Mouse (Mus musculus) ES-Bruce4 (cell line): ENCODE results near the gene BC048403. TPM values are rescaled to one million over a fixed set of nuclear protein-coding genes. Genes with fewer than 3 reads are reported as not detected.

Experiments used
- H3K27ac ChIP-seq: 2 replicates; pipeline ENCODE4 v1.5.1; 2012; ENCODE audit warnings: low read length, inconsistent platforms; ENCODE audit not compliant: insufficient read depth
- H3K27me3 ChIP-seq: 2 replicates; pipeline ENCODE4 v1.6.1; 2012; ENCODE audit warnings: mild to moderate bottlenecking, low read length, inconsistent platforms; ENCODE audit not compliant: control insufficient read depth, poor library complexity, insufficient read depth, severe bottlenecking
- H3K36me3 ChIP-seq: 2 replicates; pipeline ENCODE4 v1.6.1; 2012; ENCODE audit warnings: inconsistent platforms, mild to moderate bottlenecking, low read length, moderate library complexity; ENCODE audit not compliant: control insufficient read depth, poor library complexity, insufficient read depth, severe bottlenecking
- H3K4me1 ChIP-seq: one replicate; pipeline ENCODE4 v1.8.1; 2011; ENCODE audit warnings: low read length; ENCODE audit not compliant: control insufficient read depth, insufficient read depth
- H3K4me3 ChIP-seq: 2 replicates; pipeline ENCODE4 v1.5.1; 2011; ENCODE audit warnings: low read depth, mild to moderate bottlenecking, low read length
- H3K9ac ChIP-seq: 2 replicates; pipeline ENCODE4 v1.6.1; 2012; ENCODE audit warnings: low read depth, mild to moderate bottlenecking, inconsistent platforms; ENCODE audit not compliant: poor library complexity, severe bottlenecking
- H3K9me3 ChIP-seq: replicated peaks from 2 replicates; pipeline ENCODE4 v1.6.1; 2012; ENCODE audit warnings: mild to moderate bottlenecking, low read length, inconsistent platforms; ENCODE audit not compliant: control insufficient read depth, poor library complexity, insufficient read depth, severe bottlenecking
- CTCF ChIP-seq: IDR thresholded peaks from one replicate; pipeline ENCODE4 v1.8.1; 2011; ENCODE audit warnings: low read depth, low read length
- EP300 ChIP-seq: IDR thresholded peaks from 2 replicates; pipeline ENCODE4 v1.6.1; 2011; ENCODE audit warnings: low read depth, low read length; ENCODE audit not compliant: insufficient read depth
- POLR2A ChIP-seq: IDR thresholded peaks from one replicate; pipeline ENCODE4 v1.8.1; 2011; ENCODE audit warnings: low read length; ENCODE audit not compliant: insufficient read depth
- polyA plus RNA-seq: library from polyadenylated mRNA; stranded (reverse); fragments of >200 nt; gene quantifications from 2 replicates; pipeline ENCODE4 v1.2.4, GENCODE M21; 2011; ENCODE audit warnings: low read depth; ENCODE audit not compliant: missing spikeins, insufficient read depth, insufficient read length

The BC048403 gene
- polyA plus RNA-seq, 1 experiment = 15.9 TPM

DNA sequence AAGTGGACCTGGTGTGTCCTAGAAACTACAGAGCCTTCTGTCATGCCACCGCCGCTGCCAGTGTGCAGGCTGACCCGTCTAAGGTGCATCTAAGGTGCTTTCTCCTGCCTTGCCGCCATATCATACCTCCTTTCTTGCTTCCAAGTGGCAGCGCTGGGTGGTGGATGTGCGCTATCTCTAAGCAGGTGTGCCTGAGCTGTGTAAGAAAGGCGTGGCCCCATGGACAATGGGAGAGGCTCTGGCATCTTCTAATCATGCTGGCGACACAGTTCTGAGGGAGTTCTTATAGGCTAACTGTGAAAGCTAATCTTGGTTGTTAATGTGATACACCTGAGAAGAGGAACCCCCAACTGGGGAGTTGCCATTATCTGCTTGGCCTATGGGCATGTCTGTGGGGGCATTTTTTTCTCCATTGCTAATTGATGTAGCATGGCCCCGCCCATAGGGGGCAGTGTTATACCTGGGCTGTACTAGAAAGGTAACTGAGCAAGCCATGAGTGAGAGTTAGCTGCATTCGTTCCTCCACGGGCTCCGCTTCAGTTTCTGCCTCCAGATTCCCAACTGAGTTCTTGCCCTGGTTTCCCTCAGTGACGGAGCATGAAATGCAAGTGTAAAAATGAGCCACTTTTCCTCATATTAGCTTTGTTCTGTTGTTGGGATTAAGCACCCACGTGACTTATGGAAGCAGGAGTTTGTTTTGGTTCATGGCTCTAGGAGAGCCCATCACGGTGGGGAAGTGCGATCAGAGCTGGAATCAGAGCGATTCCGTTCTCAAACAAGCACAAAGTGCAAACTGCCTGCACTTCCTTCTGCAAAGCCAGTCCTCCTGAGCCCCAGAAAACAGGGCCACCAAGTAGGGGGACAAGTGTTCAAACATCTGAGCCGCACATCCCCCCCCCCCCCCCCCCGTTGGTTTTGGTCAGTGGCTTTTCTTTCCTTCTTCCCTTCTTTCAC, 31.2 kb downstream of the BC048403 start:
- H3K4me1 ChIP-seq = no peaks in the 10 kb centered on the region
- H3K4me3 ChIP-seq = no peak overlapping the region
- no peak overlapping the region for H3K27ac ChIP-seq
- TF ChIP-seq CTCF (peak; percentile 44), EP300 (no peak)
- H3K36me3 ChIP-seq = no peaks in the 10 kb centered on the region
- no peaks in the 10 kb centered on the region for H3K9me3 ChIP-seq
- H3K27me3 ChIP-seq = no peaks in the 10 kb centered on the region
- no peak overlapping the region for H3K9ac ChIP-seq

DNA sequence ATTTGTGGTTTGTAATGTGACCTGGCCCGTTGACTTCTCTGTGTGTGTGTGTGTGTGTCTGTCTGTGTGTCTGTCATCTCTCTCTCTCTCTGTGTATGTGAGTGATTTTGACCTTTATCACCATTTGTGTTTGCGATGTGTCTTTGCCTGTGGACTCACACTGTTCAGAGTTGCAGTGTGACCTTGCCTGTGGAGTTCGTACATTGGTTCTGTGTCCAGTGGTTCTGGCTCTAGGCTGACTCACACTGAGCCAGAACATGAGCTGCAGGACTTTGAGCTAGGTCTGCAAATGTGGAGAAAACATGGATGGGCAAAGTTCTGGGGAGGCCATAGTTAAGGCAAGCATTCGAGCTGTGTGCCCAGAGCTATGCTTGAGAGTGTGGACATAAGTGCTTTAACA, 34.1 kb downstream of the BC048403 start:
- Histone ChIP-seq H3K9me3 (no peaks in the 10 kb centered on the region), H3K27ac (no peak overlapping the region)
- TF ChIP-seq CTCF (no peak), POLR2A (no peak), EP300 (no peak)

DNA sequence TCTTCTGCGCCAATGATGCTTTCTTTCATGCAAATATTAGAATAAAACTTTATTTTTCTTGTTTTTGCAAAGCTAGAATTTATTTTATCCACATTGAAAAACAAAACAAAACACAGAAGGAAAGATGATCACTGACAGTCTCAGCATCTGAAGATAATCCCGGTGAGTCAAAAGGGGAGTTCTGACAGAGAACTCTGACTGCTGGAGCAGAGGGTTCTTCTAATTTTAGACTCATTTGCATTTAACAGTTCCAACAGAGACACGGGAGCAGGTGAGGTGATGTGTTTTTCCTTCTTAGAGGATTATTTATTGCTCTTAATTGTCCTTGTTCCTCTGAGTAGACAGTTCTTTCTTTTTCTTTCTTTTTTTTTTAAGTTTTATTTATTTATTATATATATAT, 36.3 kb downstream of the BC048403 start:
- H3K27ac ChIP-seq = no peak overlapping the region
- no peak overlapping the region for H3K9ac ChIP-seq
- TF ChIP-seq EP300 (no peak), CTCF (no peak), POLR2A (no peak)
- H3K27me3 ChIP-seq = no peaks in the 10 kb centered on the region
- no peaks in the 10 kb centered on the region for H3K4me1 ChIP-seq
- no peaks in the 10 kb centered on the region for H3K36me3 ChIP-seq
- H3K4me3 ChIP-seq = no peak overlapping the region
- H3K9me3 ChIP-seq = no peaks in the 10 kb centered on the region

More for the DNA sequence above, 34.1 kb downstream of the BC048403 start:
- no peak overlapping the region for H3K9ac ChIP-seq
- H3K27me3 ChIP-seq = no peaks in the 10 kb centered on the region
- H3K4me3 ChIP-seq = no peak overlapping the region
- H3K4me1 ChIP-seq = no peaks in the 10 kb centered on the region
- no peaks in the 10 kb centered on the region for H3K36me3 ChIP-seq

DNA sequence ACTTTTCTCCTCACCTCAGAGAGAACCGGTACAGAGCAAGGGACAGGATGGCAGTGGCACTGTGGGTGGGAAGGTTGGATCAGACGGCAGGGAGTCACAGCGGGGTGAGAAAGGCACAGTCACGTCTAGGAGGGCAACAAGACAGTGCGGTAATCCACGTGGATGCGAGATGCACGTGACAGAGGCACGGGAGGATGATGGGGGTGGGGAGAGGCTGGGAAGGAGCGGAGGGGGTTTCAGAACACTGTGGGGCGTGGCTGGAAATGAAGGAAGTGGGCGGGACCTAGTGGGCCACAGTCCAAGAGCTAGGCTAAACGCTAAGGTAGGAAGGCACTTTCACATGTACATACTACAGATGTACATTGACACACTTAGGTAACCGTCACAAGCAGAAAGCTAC, 41.4 kb downstream of the BC048403 start:
- TF ChIP-seq CTCF (no peak), EP300 (no peak), POLR2A (no peak)
- no peaks in the 10 kb centered on the region for H3K27me3 ChIP-seq
- H3K4me3 ChIP-seq = no peak overlapping the region
- H3K9ac ChIP-seq = no peak overlapping the region
- no peaks in the 10 kb centered on the region for H3K36me3 ChIP-seq
- no peak overlapping the region for H3K27ac ChIP-seq
- no peaks in the 10 kb centered on the region for H3K9me3 ChIP-seq
- H3K4me1 ChIP-seq = no peaks in the 10 kb centered on the region

DNA sequence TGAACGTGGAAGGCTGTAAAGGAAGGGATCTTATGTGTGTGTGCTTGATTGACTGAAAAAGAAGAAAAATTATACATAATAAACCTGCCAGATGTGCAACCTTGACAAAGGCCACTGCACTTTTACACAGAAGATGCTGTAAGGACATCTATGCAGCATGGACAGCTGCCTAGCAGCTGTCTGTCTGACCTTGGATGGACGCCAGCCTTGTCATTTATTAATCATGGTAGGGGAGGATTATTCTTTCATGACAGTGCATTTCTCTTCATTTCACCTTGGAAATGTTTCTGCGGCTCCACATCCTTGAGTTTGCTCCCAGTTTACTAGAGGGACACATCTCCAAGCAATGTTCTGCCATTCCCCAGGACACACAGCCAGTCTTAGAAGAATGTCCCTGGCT, 48.8 kb downstream of the BC048403 start:
- no peak overlapping the region for H3K9ac ChIP-seq
- H3K36me3 ChIP-seq = no peaks in the 10 kb centered on the region
- H3K27ac ChIP-seq = no peak overlapping the region
- H3K4me3 ChIP-seq = no peak overlapping the region
- H3K9me3 ChIP-seq = no peaks in the 10 kb centered on the region
- H3K27me3 ChIP-seq = no peaks in the 10 kb centered on the region
- no peaks in the 10 kb centered on the region for H3K4me1 ChIP-seq
- no peak for TF ChIP-seq CTCF
- no peak for TF ChIP-seq POLR2A
- TF ChIP-seq EP300 = no peak

DNA sequence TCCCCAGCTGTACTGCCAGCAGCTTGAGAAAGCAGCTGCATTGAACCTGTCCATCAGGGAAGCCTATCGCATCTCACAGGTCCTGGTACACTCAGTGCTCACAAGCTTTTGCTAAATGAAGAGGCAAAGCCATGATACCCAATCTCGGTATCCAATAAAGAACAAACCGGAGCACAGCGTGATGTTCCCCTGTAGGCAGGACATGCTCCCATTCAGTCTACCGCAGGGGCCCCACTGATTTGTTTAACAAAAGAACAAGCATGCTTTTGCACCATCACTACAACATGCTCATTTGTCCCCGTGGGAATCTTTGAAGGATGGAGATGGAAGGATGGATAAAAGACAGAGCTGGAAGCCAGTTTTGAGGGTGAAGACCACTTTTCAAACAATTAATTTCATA, 50.3 kb downstream of the BC048403 start:
- no peaks in the 10 kb centered on the region for H3K4me1 ChIP-seq
- H3K4me3 ChIP-seq = no peak overlapping the region
- TF ChIP-seq EP300 (no peak), CTCF (no peak), POLR2A (no peak)
- H3K27ac ChIP-seq = no peak overlapping the region
- H3K27me3 ChIP-seq = no peaks in the 10 kb centered on the region
- H3K36me3 ChIP-seq = no peaks in the 10 kb centered on the region
- no peaks in the 10 kb centered on the region for H3K9me3 ChIP-seq
- H3K9ac ChIP-seq = no peak overlapping the region
